Mouse (Mus musculus) embryonic facial prominence, embryonic 10.5 days (tissue): Measurements from ENCODE around the gene AW011738. TPM values are rescaled to one million over a fixed set of nuclear protein-coding genes. Genes with fewer than 3 reads are reported as not detected.

Source experiments
- DNase-seq: peaks from one replicate; pipeline ENCODE4 v3.0.0-alpha.2; 2017; ENCODE audit warnings: low spot score
- H3K27ac ChIP-seq: fragments of 300-500 bp; sonication (generic); replicated peaks from 2 replicates; pipeline ENCODE4 v1.5.1; 2016; ENCODE audit warnings: mild to moderate bottlenecking
- H3K27me3 ChIP-seq: fragments of 300-500 bp; sonication (generic); replicated peaks from 2 replicates; pipeline ENCODE4 v1.6.1; 2016; ENCODE audit warnings: low read depth, mild to moderate bottlenecking; ENCODE audit not compliant: poor library complexity, severe bottlenecking
- H3K36me3 ChIP-seq: fragments of 300-500 bp; sonication (generic); replicated peaks from 2 replicates; pipeline ENCODE4 v1.6.1; 2016; ENCODE audit warnings: mild to moderate bottlenecking, moderate library complexity
- H3K4me1 ChIP-seq: fragments of 300-500 bp; sonication (generic); 2 replicates; pipeline ENCODE4 v1.6.1; 2016
- H3K4me3 ChIP-seq: fragments of 300-500 bp; sonication (generic); 2 replicates; pipeline ENCODE4 v1.5.1; 2016; ENCODE audit warnings: mild to moderate bottlenecking, moderate library complexity
- H3K9me3 ChIP-seq: fragments of 300-500 bp; sonication (generic); 2 replicates; pipeline ENCODE4 v1.6.1; 2016; ENCODE audit warnings: mild to moderate bottlenecking
- WGBS: fragments of 180-500 bp; shearing (Covaris S2); methylation state at CpG from one replicate; pipeline ENCODE4 v1.1.7; 2016; 5-methylcytosine and 5-hydroxymethylcytosine counted together
- microRNA-seq: library from miRNA; unstranded; fragments of <30 nt; microRNA quantifications from one replicate; pipeline ENCODE4, GENCODE M21; 2017
- polyA plus RNA-seq: library from polyadenylated mRNA; unstranded; fragments of >200 nt; fragmentation: Nextera tagmentation; extraction: Ambion mirVana; gene quantifications from 2 replicates; pipeline ENCODE4 v1.2.1, GENCODE M21; 2016

Gene AW011738
- polyA plus RNA-seq, 1 experiment from 2014 or later = 2.2 TPM

DNA sequence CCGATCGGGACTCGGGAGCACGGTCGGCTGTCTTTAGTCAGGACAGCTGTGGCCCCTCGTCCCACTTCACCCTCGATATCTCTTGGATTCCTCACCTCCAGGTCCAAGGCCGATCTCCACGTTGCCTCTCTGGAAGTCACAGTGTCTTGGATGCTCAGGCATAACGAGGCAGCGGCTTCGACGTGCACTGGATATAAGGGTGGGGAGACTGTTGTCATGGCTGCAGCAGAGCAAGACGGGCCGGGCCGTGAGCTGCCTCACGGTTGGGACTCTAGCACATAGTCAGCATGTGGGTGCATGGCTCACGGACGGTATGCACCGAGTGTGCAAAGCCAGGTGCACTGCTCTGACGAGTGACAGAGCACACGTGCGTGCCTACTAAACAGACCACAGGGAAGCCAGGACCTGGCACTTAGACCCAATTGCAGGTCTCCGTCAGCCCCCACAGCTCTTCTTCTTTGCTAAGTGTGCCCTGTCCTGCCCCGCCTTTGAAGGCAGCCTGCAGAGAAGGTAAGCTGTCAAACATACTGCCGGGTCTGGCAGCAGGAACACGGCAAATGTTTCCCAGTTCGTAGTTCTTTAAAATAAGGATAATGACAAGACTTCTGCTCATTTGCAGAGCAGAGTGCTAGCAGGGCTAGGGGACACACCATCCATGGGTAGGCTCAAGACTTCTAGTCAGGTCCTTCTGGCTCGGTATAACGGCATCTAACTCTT, 51.4 kb downstream of the AW011738 start:
- H3K4me3 ChIP-seq = peak overlapping the region; percentile 39
- no peaks in the 10 kb centered on the region for H3K9me3 ChIP-seq
- peaks cover 50% of the 10 kb centered on the region for H3K27me3 ChIP-seq
- no peak overlapping the region for H3K27ac ChIP-seq
- H3K36me3 ChIP-seq = peaks cover 8% of the 10 kb centered on the region
- WGBS = 1% methylated on average over 30 of the region's 30 CpGs
- peak; percentile 46 for DNase-seq
- peaks cover 24% of the 10 kb centered on the region for H3K4me1 ChIP-seq

Small RNAs within 50 kb of the gene (microRNA-seq; reads per million reads assigned to microRNA genes)
- 11.0 reads per million, percentile 22 among the genes with 10 or more reads in this experiment for gene Mir7658

Other genes starting within 250 kb of the AW011738 start
- gene C1qtnf12, start 241.0 kb upstream of the AW011738 start, polyA plus RNA-seq = 22.7 and 23.6 TPM in 2 replicates
- 12.7 and 15.7 TPM in 2 replicates for gene B3galt6, start 210.7 kb upstream of the AW011738 start, polyA plus RNA-seq
- 132 and 138 TPM in 2 replicates for gene Sdf4, start 210.4 kb upstream of the AW011738 start, polyA plus RNA-seq
- 1.1 and 1.4 TPM in 2 replicates for gene Tnfrsf4, start 189.5 kb upstream of the AW011738 start, polyA plus RNA-seq
- gene Tnfrsf18, start 177.1 kb upstream of the AW011738 start, polyA plus RNA-seq = 1.2 and 1.4 TPM in 2 replicates
- 0.69 and 0.95 TPM in 2 replicates for gene Ttll10, start 143.9 kb upstream of the AW011738 start, polyA plus RNA-seq
- gene 9430015G10Rik, start 93.3 kb upstream of the AW011738 start, polyA plus RNA-seq = 73.9 and 76.9 TPM in 2 replicates
- gene Rnf223, start 72.8 kb upstream of the AW011738 start, polyA plus RNA-seq = 0.70 and 0.89 TPM in 2 replicates
- gene Agrn, start 5.8 kb upstream of the AW011738 start, polyA plus RNA-seq = 59.0 and 61.7 TPM in 2 replicates
- gene Isg15, start 2.5 kb upstream of the AW011738 start, polyA plus RNA-seq = 0.34 and 0.47 TPM in 2 replicates
- gene Perm1, start 12.6 kb downstream of the AW011738 start, polyA plus RNA-seq = 0.60 and 0.65 TPM in 2 replicates
- 22.5 and 23.9 TPM in 2 replicates for gene Plekhn1, start 31.6 kb downstream of the AW011738 start, polyA plus RNA-seq
- gene Noc2l, start 32.7 kb downstream of the AW011738 start, polyA plus RNA-seq = 110 and 120 TPM in 2 replicates
- 1.2 and 1.6 TPM in 2 replicates for gene Samd11, start 52.4 kb downstream of the AW011738 start, polyA plus RNA-seq
- not detected in 2 replicates for gene Vmn2r-ps159, start 127.8 kb downstream of the AW011738 start, polyA plus RNA-seq